Mouse (Mus musculus) neural tube, embryonic 14.5 days (tissue): ENCODE measurements at regions not wholly inside any gene's neighbourhood (a gene's known extent, or its start where the extent isn't known, plus 50 kb on each side); places are given as distances from the start of the nearest gene placed in this dataset.

ENCODE experiments used
- ATAC-seq: fragments of 200-750 bp; cut with Nextera tagmentation; 2 replicates; pipeline ENCODE4 v1.8.0; 2017; ENCODE audit warnings: low read depth, mild to moderate bottlenecking, moderate TSS enrichment, moderate library complexity
- H3K27ac ChIP-seq: fragments of 300-500 bp; sonication (generic); 2 replicates; pipeline ENCODE4 v1.5.1; 2014; ENCODE audit warnings: low read depth, mild to moderate bottlenecking, control low read depth, low read length, moderate library complexity, mixed read lengths
- H3K27me3 ChIP-seq: fragments of 300-500 bp; sonication (generic); 2 replicates; pipeline ENCODE4 v1.6.1; 2014; ENCODE audit warnings: low read length; ENCODE audit not compliant: control insufficient read depth, insufficient read depth
- H3K36me3 ChIP-seq: fragments of 300-500 bp; sonication (generic); 2 replicates; pipeline ENCODE4 v1.6.1; 2014; ENCODE audit warnings: low read length, mixed read lengths; ENCODE audit not compliant: control insufficient read depth, insufficient read depth
- H3K4me1 ChIP-seq: fragments of 300-500 bp; sonication (generic); 2 replicates; pipeline ENCODE4 v1.6.1; 2014; ENCODE audit warnings: low read length; ENCODE audit not compliant: control insufficient read depth, insufficient read depth
- H3K4me2 ChIP-seq: fragments of 300-500 bp; sonication (generic); 2 replicates; pipeline ENCODE4 v1.6.1; 2014; ENCODE audit warnings: mild to moderate bottlenecking, low read depth, low read length, control low read depth
- H3K4me3 ChIP-seq: fragments of 300-500 bp; sonication (generic); 2 replicates; pipeline ENCODE4 v1.5.1; 2014; ENCODE audit warnings: low read depth, low read length, control low read depth, mixed read lengths
- H3K9ac ChIP-seq: fragments of 300-500 bp; sonication (generic); replicated peaks from 2 replicates; pipeline ENCODE4 v1.6.1; 2014; ENCODE audit warnings: low read depth, mild to moderate bottlenecking, control low read depth, low read length, mixed read lengths
- H3K9me3 ChIP-seq: fragments of 300-500 bp; sonication (generic); 2 replicates; pipeline ENCODE4 v1.6.1; 2016; ENCODE audit warnings: low read length; ENCODE audit not compliant: control insufficient read depth
- WGBS: fragments of 180-500 bp; shearing (Covaris S2); extraction: QIAGEN DNeasy Blood & Tissue Kit; methylation state at CpG from one replicate; pipeline ENCODE4 v1.1.7; 2014; 5-methylcytosine and 5-hydroxymethylcytosine counted together

- Histone ChIP-seq H3K4me1 (no peaks in the 10 kb centered on the region), H3K4me2 (no peak overlapping the region), H3K27me3 (no peaks in the 10 kb centered on the region), H3K27ac (no peak overlapping the region), H3K9me3 (no peaks in the 10 kb centered on the region), H3K36me3 (no peaks in the 10 kb centered on the region), H3K9ac (no peak overlapping the region), H3K4me3 (no peak overlapping the region)
- ATAC-seq, result no peak
- WGBS, result 73% methylated on average over 4 of the region's 4 CpGs
Measured at GRCm38 (mm10) chr2:178606733-178607132, 176.4 kb downstream of the Cdh26 start.

DNA sequence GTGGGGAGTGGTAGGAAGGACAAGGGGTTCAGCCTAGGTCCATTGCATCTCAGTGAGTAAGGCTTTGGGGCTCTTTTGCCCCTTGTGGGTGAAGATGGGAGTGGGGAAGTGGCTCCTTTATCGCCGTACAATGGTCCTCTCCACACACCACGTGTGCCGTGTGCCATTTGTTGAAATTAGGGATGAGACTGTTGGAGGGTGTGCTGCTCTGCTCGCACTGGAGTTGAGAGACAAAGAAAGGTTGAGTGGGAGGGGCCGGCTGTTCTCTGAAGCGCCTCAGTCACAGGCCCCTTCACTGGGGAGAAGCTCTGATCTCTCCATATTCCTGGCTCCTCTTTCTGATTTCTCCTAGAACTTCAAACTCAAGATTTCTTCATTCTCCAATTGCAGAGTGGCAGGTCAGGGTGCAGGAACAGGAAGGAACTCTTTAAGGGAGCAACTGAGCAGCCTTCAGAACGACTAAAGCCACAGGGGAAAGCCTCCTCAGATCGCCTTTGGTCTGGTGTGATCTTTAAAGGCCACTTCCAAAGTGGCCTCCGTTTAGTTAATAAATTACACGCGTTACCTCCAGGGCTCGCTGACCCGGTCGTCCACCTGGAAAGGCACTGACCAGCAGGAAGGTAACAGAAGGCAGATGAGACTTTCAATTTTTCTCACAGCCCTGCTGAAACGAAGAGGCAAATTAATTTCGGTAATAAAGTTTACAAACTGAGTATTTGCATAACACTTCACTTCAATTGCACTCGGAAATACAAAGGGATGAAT, 180.1 kb downstream of the Cdh26 start:
- no peak overlapping the region for H3K4me2 ChIP-seq
- WGBS, result 37% methylated on average over 18 of the region's 18 CpGs
- no peak for ATAC-seq

GRCm38 (mm10) chr2:178614761-178615160, 184.4 kb downstream of the Cdh26 start:
- no peak for ATAC-seq
- peaks cover 4% of the 10 kb centered on the region; the same call in 1 of the 2 replicates for H3K4me1 ChIP-seq
- 63% methylated on average over 7 of the region's 7 CpGs for WGBS

More for the DNA sequence above, 180.1 kb downstream of the Cdh26 start:
- H3K36me3 ChIP-seq, result no peaks in the 10 kb centered on the region
- H3K9me3 ChIP-seq, result no peaks in the 10 kb centered on the region
- no peaks in the 10 kb centered on the region for H3K27me3 ChIP-seq
- H3K4me3 ChIP-seq, result no peak overlapping the region
- no peaks in the 10 kb centered on the region for H3K4me1 ChIP-seq
- no peak overlapping the region for H3K9ac ChIP-seq
- no peak overlapping the region for H3K27ac ChIP-seq

GRCm38 (mm10) chr2:178622801-178623200, 192.5 kb downstream of the Cdh26 start:
- H3K36me3 ChIP-seq, result no peaks in the 10 kb centered on the region
- no peak overlapping the region for H3K4me2 ChIP-seq
- no peak overlapping the region for H3K9ac ChIP-seq
- no peaks in the 10 kb centered on the region for H3K9me3 ChIP-seq
- WGBS, result 72% methylated on average over 3 of the region's 3 CpGs
- ATAC-seq, result peak; percentile 24; the same call in 1 of the 2 replicates
- no peak overlapping the region for H3K4me3 ChIP-seq
- H3K27ac ChIP-seq, result no peak overlapping the region
- H3K27me3 ChIP-seq, result no peaks in the 10 kb centered on the region
- peaks cover 2% of the 10 kb centered on the region; the same call in 1 of the 2 replicates for H3K4me1 ChIP-seq

More at GRCm38 (mm10) chr2:178614761-178615160, 184.4 kb downstream of the Cdh26 start:
- no peak overlapping the region for H3K9ac ChIP-seq
- H3K4me3 ChIP-seq, result no peak overlapping the region
- H3K27me3 ChIP-seq, result no peaks in the 10 kb centered on the region
- no peaks in the 10 kb centered on the region for H3K36me3 ChIP-seq
- no peak overlapping the region for H3K4me2 ChIP-seq
- H3K9me3 ChIP-seq, result no peaks in the 10 kb centered on the region
- H3K27ac ChIP-seq, result no peak overlapping the region

- Histone ChIP-seq H3K4me3 (no peak overlapping the region), H3K4me1 (peaks cover 3% of the 10 kb centered on the region; the same call in 1 of the 2 replicates), H3K9me3 (no peaks in the 10 kb centered on the region), H3K36me3 (no peaks in the 10 kb centered on the region), H3K9ac (no peak overlapping the region), H3K27me3 (no peaks in the 10 kb centered on the region), H3K27ac (no peak overlapping the region), H3K4me2 (no peak overlapping the region)
- 82% methylated on average over 3 of the region's 3 CpGs for WGBS
- no peak for ATAC-seq
Measured at GRCm38 (mm10) chr2:178624475-178624874, 194.1 kb downstream of the Cdh26 start.

- no peaks in the 10 kb centered on the region for H3K36me3 ChIP-seq
- no peak overlapping the region for H3K9ac ChIP-seq
- H3K27me3 ChIP-seq, result no peaks in the 10 kb centered on the region
- H3K27ac ChIP-seq, result no peak overlapping the region
- 81% methylated on average over 1 of the region's 1 CpGs for WGBS
- H3K4me2 ChIP-seq, result no peak overlapping the region
- no peak for ATAC-seq
- H3K4me3 ChIP-seq, result no peak overlapping the region
- peaks cover 3% of the 10 kb centered on the region; the same call in 1 of the 2 replicates for H3K4me1 ChIP-seq
- H3K9me3 ChIP-seq, result no peaks in the 10 kb centered on the region
Measured at GRCm38 (mm10) chr2:178624907-178625306, 194.6 kb downstream of the Cdh26 start.

- Histone ChIP-seq H3K27me3 (no peaks in the 10 kb centered on the region), H3K27ac (no peak overlapping the region), H3K4me3 (no peak overlapping the region), H3K4me1 (peaks cover 3% of the 10 kb centered on the region; the same call in 1 of the 2 replicates), H3K9me3 (no peaks in the 10 kb centered on the region), H3K36me3 (no peaks in the 10 kb centered on the region), H3K4me2 (no peak overlapping the region), H3K9ac (no peak overlapping the region)
- ATAC-seq, result peak; percentile 38; the same call in 1 of the 2 replicates
- WGBS, result 22% methylated on average over 7 of the region's 7 CpGs
Measured at GRCm38 (mm10) chr2:178629756-178630155, 199.4 kb downstream of the Cdh26 start.

DNA sequence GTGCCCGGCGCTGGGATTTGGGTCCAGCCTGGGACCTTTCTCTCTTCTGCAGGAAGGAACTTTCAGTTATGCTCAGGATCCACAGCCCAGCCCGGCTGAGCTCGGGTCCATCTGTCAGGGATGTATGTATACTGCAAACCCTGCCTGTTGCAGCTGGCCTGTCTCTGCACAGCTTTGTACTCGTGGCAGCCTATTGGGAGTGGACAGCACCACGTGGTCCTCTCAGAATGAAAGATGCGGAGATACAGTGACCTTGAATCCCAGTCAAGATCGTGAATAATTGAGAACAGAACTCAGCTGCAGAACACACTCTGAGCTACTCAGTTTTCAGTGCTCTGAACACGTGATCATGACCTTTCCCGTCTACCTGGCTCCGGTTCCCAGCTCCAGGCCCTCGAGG, 200.2 kb downstream of the Cdh26 start:
- H3K36me3 ChIP-seq, result no peaks in the 10 kb centered on the region
- 80% methylated on average over 12 of the region's 12 CpGs for WGBS
- H3K27ac ChIP-seq, result no peak overlapping the region
- H3K4me1 ChIP-seq, result peaks cover 5% of the 10 kb centered on the region; the same call in 1 of the 2 replicates
- H3K4me3 ChIP-seq, result no peak overlapping the region
- H3K4me2 ChIP-seq, result no peak overlapping the region
- H3K9ac ChIP-seq, result no peak overlapping the region
- no peaks in the 10 kb centered on the region for H3K9me3 ChIP-seq
- H3K27me3 ChIP-seq, result no peaks in the 10 kb centered on the region
- ATAC-seq, result no peak

GRCm38 (mm10) chr2:178631336-178631735, 201.0 kb downstream of the Cdh26 start:
- Histone ChIP-seq H3K27me3 (no peaks in the 10 kb centered on the region), H3K9ac (no peak overlapping the region), H3K4me2 (no peak overlapping the region), H3K9me3 (no peaks in the 10 kb centered on the region), H3K36me3 (no peaks in the 10 kb centered on the region), H3K4me1 (peaks cover 8% of the 10 kb centered on the region; the same call in 1 of the 2 replicates), H3K4me3 (no peak overlapping the region), H3K27ac (no peak overlapping the region)
- 59% methylated on average over 3 of the region's 3 CpGs for WGBS
- no peak for ATAC-seq
